Mouse (Mus musculus) left cerebral cortex, adult 9 months (tissue): ENCODE measurements around the gene Ltb.

Experiments
- DNase-seq, 2 experiments: peaks; one replicate each; pipeline ENCODE4 v3.0.0; 2022; ENCODE audit warnings: low spot score in 2 of 2

Gene Ltb

GRCm38 (mm10) chr17:35194844-35195630 lies 798 bp downstream of the Ltb start:
- DNase-seq: no peak

- peak in 1 of 2 experiments; percentile 82 for DNase-seq
These were observed 1.5 kb downstream of the Ltb start for GRCm38 (mm10) chr17:35195631-35196320.

- no peak for DNase-seq
These were observed 2.0 kb downstream of the Ltb start for GRCm38 (mm10) chr17:35196321-35196641.

- DNase-seq: no peak
These were observed 2.9 kb downstream of the Ltb start for GRCm38 (mm10) chr17:35197126-35197525.

GRCm38 (mm10) chr17:35198029-35198428 lies 3.8 kb downstream of the Ltb start:
- no peak for DNase-seq

- DNase-seq: no peak
These were observed 4.7 kb downstream of the Ltb start for GRCm38 (mm10) chr17:35198946-35199345.

- DNase-seq: no peak
These were observed 6.2 kb downstream of the Ltb start for GRCm38 (mm10) chr17:35200398-35200797.

- DNase-seq: no peak
These were observed 6.9 kb downstream of the Ltb start for GRCm38 (mm10) chr17:35201128-35201527.

- peak in 1 of 2 experiments; percentile 21 for DNase-seq
These were observed 7.5 kb downstream of the Ltb start, which contains the start of gene Tnf for GRCm38 (mm10) chr17:35201787-35202186. Gene Tnf, minus strand, starts transcription at chr17:35202007.

GRCm38 (mm10) chr17:35202442-35202841 lies 8.2 kb downstream of the Ltb start:
- DNase-seq: no peak

- no peak for DNase-seq
These were observed 10.5 kb downstream of the Ltb start, which contains the start of gene Lta for GRCm38 (mm10) chr17:35204494-35205379. Gene Lta, minus strand, starts transcription at chr17:35205351.

- no peak for DNase-seq
These were observed 11.1 kb downstream of the Ltb start for GRCm38 (mm10) chr17:35205380-35205769.

GRCm38 (mm10) chr17:35209785-35210535 lies 15.7 kb downstream of the Ltb start:
- DNase-seq: no peak

- DNase-seq: no peak
These were observed 16.4 kb downstream of the Ltb start for GRCm38 (mm10) chr17:35210593-35210992.

GRCm38 (mm10) chr17:35213071-35213470 lies 18.8 kb downstream of the Ltb start:
- DNase-seq: no peak

- DNase-seq: no peak
These were observed 24.4 kb downstream of the Ltb start for GRCm38 (mm10) chr17:35218516-35219193.

GRCm38 (mm10) chr17:35219601-35220041 lies 25.4 kb downstream of the Ltb start:
- no peak for DNase-seq

- DNase-seq: no peak
These were observed 26.1 kb downstream of the Ltb start, which contains the start of gene Gm16181 for GRCm38 (mm10) chr17:35220156-35220952. Gene Gm16181, plus strand, starts transcription at chr17:35220834.

GRCm38 (mm10) chr17:35222299-35222698 lies 28.1 kb downstream of the Ltb start:
- DNase-seq: no peak

- DNase-seq: no peak
These were observed 30.4 kb downstream of the Ltb start for GRCm38 (mm10) chr17:35224641-35225040.
